Mouse (Mus musculus) CH12.LX (cell line): ENCODE results near the gene Trim23.

Source experiments
- BHLHE40 ChIP-seq: IDR thresholded peaks from 2 replicates; pipeline ENCODE4 v1.6.1; 2011; ENCODE audit warnings: mild to moderate bottlenecking, low read depth, low read length, improper control_type of control experiment
- CTCF ChIP-seq, 2 experiments: IDR thresholded peaks in 1 of 2; conservative IDR thresholded peaks in 1 of 2; 2 replicates each; pipeline ENCODE4 v1.5.1; 2011 to 2012; ENCODE audit warnings: low read depth in 2 of 2, low read length in 2 of 2, improper control_type of control experiment in 1 of 2, inconsistent platforms in 1 of 2, mild to moderate bottlenecking in 1 of 2, moderate library complexity in 1 of 2
- ELF1 ChIP-seq: IDR thresholded peaks from 2 replicates; pipeline ENCODE4 v1.6.1; 2014; ENCODE audit warnings: low read depth, mild to moderate bottlenecking, inconsistent platforms, low read length, improper control_type of control experiment

DNA sequence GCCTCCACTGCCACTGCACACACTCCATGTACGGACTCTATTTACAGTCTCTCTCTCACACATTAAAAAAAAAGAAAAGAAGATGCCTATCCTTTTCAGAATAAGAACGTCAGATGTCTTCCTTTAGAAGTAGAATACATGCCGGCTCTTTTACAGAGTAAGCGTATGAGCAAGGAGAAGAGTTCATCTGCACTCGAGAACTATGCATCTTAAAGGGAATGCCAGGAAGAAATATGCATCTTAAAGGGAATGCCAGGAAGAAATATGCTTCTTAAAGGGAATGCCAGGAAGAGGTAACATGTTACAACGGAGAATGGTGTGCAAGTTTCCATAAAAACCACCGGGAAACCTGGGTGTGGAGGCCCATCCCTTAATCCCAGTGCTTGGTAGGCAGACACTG lies 23.5 kb upstream of the Trim23 start:
- TF ChIP-seq CTCF (conservative IDR thresholded peaks at IDR 0.05 in 1 of 2, IDR thresholded peaks at IDR 0.05 in 1 of 2; ENCODE audit: low read depth in 2 of 2, low read length in 2 of 2) (no peak), ELF1 (no peak), BHLHE40 (no peak)
